Mouse (Mus musculus) cerebellum, adult 2 months (tissue): ENCODE measurements at regions not wholly inside any gene's neighbourhood (a gene's known extent, or its start where the extent isn't known, plus 50 kb on each side); places are given as distances from the start of the nearest gene placed in this dataset.

Source experiments
- DNase-seq, 2 experiments: peaks; one replicate each; pipeline ENCODE4 v3.0.0; 2021
- H3K27ac ChIP-seq: fragments of 200-500 bp; 2 replicates; pipeline ENCODE4 v1.5.1; 2012; ENCODE audit warnings: low read length, control low read depth, inconsistent platforms; ENCODE audit not compliant: insufficient read depth
- H3K27me3 ChIP-seq: fragments of 200-500 bp; 2 replicates; pipeline ENCODE4 v1.6.1; 2012; ENCODE audit warnings: inconsistent platforms, mild to moderate bottlenecking, low read length, moderate library complexity; ENCODE audit not compliant: control insufficient read depth, insufficient read depth
- H3K4me1 ChIP-seq: fragments of 200-500 bp; 2 replicates; pipeline ENCODE4 v1.6.1; 2011; ENCODE audit warnings: low read length; ENCODE audit not compliant: control insufficient read depth, insufficient read depth
- H3K4me3 ChIP-seq: fragments of 200-500 bp; replicated peaks from 2 replicates; pipeline ENCODE3; 2011; ENCODE audit warnings: mild to moderate bottlenecking, low read depth, low read length, control low read depth; ENCODE audit not compliant: insufficient read depth
- CTCF ChIP-seq: fragments of 200-500 bp; IDR thresholded peaks from 2 replicates; pipeline ENCODE4 v1.5.1; 2011; ENCODE audit warnings: low read depth, mild to moderate bottlenecking, control low read depth, low read length, moderate library complexity, borderline replicate concordance; ENCODE audit not compliant: insufficient read depth
- POLR2A ChIP-seq: fragments of 200-500 bp; IDR thresholded peaks from 2 replicates; pipeline ENCODE4 v1.6.1; 2011; ENCODE audit warnings: low read length, control low read depth, borderline replicate concordance; ENCODE audit not compliant: insufficient read depth
- WGBS: fragments of 180-500 bp; shearing (Covaris S2); methylation state at CpG from one replicate; pipeline ENCODE4 v1.1.7; 2018; 5-methylcytosine and 5-hydroxymethylcytosine counted together

GRCm38 (mm10) chr10:37325514-37326167 is 186.9 kb upstream of the Marcks start:
- DNase-seq: no peak
- Histone ChIP-seq H3K27ac (no peak overlapping the region), H3K27me3 (no peaks in the 10 kb centered on the region), H3K4me3 (no peak overlapping the region), H3K4me1 (no peaks in the 10 kb centered on the region)
- no peak for TF ChIP-seq POLR2A
- no peak for TF ChIP-seq CTCF
- 84% methylated on average over 6 of the region's 6 CpGs for WGBS

- no peaks in the 10 kb centered on the region for H3K4me1 ChIP-seq
- WGBS: 73% methylated on average over 1 of the region's 1 CpGs
- DNase-seq: no peak
- no peaks in the 10 kb centered on the region for H3K27me3 ChIP-seq
- TF ChIP-seq POLR2A: no peak
- TF ChIP-seq CTCF: no peak
- no peak overlapping the region for H3K4me3 ChIP-seq
- no peak overlapping the region for H3K27ac ChIP-seq
Measured at GRCm38 (mm10) chr10:37323689-37324088, 185.0 kb upstream of the Marcks start.

- Histone ChIP-seq H3K27me3 (no peaks in the 10 kb centered on the region), H3K4me1 (no peaks in the 10 kb centered on the region), H3K4me3 (no peak overlapping the region), H3K27ac (no peak overlapping the region)
- WGBS: 89% methylated on average over 1 of the region's 1 CpGs
- DNase-seq: no peak
- no peak for TF ChIP-seq CTCF
- no peak for TF ChIP-seq POLR2A
Measured at GRCm38 (mm10) chr10:37322809-37323208, 184.1 kb upstream of the Marcks start.

- Histone ChIP-seq H3K27me3 (no peaks in the 10 kb centered on the region), H3K4me1 (no peaks in the 10 kb centered on the region), H3K27ac (no peak overlapping the region), H3K4me3 (no peak overlapping the region)
- no peak for DNase-seq
- 95% methylated on average over 5 of the region's 5 CpGs for WGBS
- TF ChIP-seq CTCF (no peak), POLR2A (no peak)
Measured at GRCm38 (mm10) chr10:37322310-37322709, 183.6 kb upstream of the Marcks start.

- no peak overlapping the region for H3K4me3 ChIP-seq
- 96% methylated on average over 3 of the region's 3 CpGs for WGBS
- H3K27ac ChIP-seq: no peak overlapping the region
- no peaks in the 10 kb centered on the region for H3K27me3 ChIP-seq
- H3K4me1 ChIP-seq: no peaks in the 10 kb centered on the region
- TF ChIP-seq POLR2A: no peak
- no peak for TF ChIP-seq CTCF
- no peak for DNase-seq
Measured at GRCm38 (mm10) chr10:37321171-37321570, 182.5 kb upstream of the Marcks start.

- Histone ChIP-seq H3K27ac (no peak overlapping the region), H3K4me3 (no peak overlapping the region), H3K27me3 (no peaks in the 10 kb centered on the region), H3K4me1 (peaks cover 5% of the 10 kb centered on the region; the same call in 1 of the 2 replicates)
- 97% methylated on average over 8 of the region's 8 CpGs for WGBS
- TF ChIP-seq POLR2A (no peak), CTCF (no peak)
- no peak for DNase-seq
Measured at GRCm38 (mm10) chr10:37319746-37320430, 181.2 kb upstream of the Marcks start.

- Histone ChIP-seq H3K4me3 (no peak overlapping the region), H3K27me3 (no peaks in the 10 kb centered on the region), H3K27ac (no peak overlapping the region), H3K4me1 (peaks cover 8% of the 10 kb centered on the region; the same call in 1 of the 2 replicates)
- WGBS: 93% methylated on average over 3 of the region's 3 CpGs
- TF ChIP-seq POLR2A (no peak), CTCF (no peak)
- DNase-seq: no peak
Measured at GRCm38 (mm10) chr10:37316701-37317100, 178.0 kb upstream of the Marcks start.

GRCm38 (mm10) chr10:37315804-37316203 is 177.1 kb upstream of the Marcks start:
- no peaks in the 10 kb centered on the region for H3K27me3 ChIP-seq
- 97% methylated on average over 1 of the region's 1 CpGs for WGBS

More at GRCm38 (mm10) chr10:37315804-37316203, 177.1 kb upstream of the Marcks start:
- TF ChIP-seq POLR2A (no peak), CTCF (no peak)
- no peak overlapping the region for H3K4me3 ChIP-seq
- no peak overlapping the region for H3K27ac ChIP-seq
- no peak for DNase-seq
- peaks cover 8% of the 10 kb centered on the region; the same call in 1 of the 2 replicates for H3K4me1 ChIP-seq
